Mouse (Mus musculus): ENCODE measurements at regions not wholly inside any gene's neighbourhood (a gene's known extent, or its start where the extent isn't known, plus 50 kb on each side); places are given as distances from the start of the nearest gene placed in this dataset.

DNA sequence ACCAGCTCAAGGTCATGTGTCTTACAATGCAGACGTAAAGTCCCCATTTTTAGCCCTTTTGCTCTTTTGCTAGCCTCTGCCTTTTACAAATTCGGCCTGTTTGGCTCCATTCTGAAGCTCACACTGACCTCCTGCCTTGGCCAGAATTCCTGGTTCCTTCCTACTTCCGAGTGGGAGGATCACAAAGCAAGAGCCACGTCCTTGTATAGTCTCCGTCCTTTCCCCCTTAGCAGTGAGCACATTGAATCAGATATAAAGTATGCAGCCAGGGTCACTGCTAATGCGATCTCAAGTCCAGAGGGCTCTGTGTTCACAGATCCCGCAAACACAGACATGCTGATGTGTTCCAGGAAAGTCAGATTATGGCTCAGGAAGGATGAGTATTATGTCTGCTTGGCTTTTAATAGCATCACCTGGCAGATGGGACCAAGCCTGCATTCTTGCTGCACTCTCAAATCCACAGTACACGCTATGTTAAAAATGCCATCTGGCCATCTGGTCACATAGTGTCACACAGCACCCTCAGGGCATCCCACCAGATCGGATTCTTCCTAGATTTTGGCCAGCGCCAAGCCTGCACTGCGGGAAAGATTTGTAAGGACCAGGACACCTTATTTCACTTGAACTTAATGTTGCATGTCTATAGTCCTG is 119.4 kb upstream of the Fmo9 start:
- Histone ChIP-seq H3K9me3 (ENCODE audit: control insufficient read depth, low read length) (no peaks in the 10 kb centered on the region), H3K27me3 (replicated peaks; ENCODE audit: control insufficient read depth, insufficient read depth, low read length) (no peaks in the 10 kb centered on the region), H3K4me2 (ENCODE audit: low read length) (no peak overlapping the region), H3K27ac (ENCODE audit: low read depth) (no peak overlapping the region), H3K9ac (ENCODE audit: low read length) (no peak overlapping the region), H3K36me3 (ENCODE audit: control insufficient read depth, insufficient read depth, low read length) (no peaks in the 10 kb centered on the region), H3K4me1 (replicated peaks; ENCODE audit: control insufficient read depth, insufficient read depth, low read length) (no peaks in the 10 kb centered on the region), H3K4me3 (ENCODE audit: low read depth, low read length) (no peak overlapping the region)
- 76% methylated on average over 11 of the region's 11 CpGs for WGBS
- ATAC-seq (replicated peaks; ENCODE audit: low FRiP score, low TSS enrichment, low read depth) (no peak), DNase-seq (ENCODE audit: low spot score) (no peak)

DNA sequence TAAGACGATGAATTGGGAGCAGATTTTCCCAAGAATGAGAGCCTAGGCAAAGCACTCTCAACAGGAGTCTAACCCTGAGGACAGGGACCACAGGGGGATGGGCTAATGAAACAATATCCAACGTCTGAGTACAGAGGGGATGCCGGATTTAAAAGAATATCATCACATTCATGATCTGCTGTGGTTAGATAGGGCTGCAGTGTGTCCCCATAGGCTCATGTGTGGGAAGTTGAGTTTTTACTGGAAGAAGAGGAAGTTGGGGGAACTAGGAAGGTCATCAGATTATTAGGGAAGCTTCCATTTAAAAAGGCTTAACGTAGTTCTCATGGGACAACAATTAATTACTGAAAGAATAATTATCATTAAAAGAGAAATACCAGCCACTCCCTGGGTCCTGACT is 120.3 kb upstream of the Fmo9 start:
- 66% methylated on average over 4 of the region's 4 CpGs for WGBS
- no peaks in the 10 kb centered on the region for H3K36me3 ChIP-seq (ENCODE audit: control insufficient read depth, insufficient read depth, low read length)
- no peak overlapping the region for H3K27ac ChIP-seq (ENCODE audit: low read depth)
- no peaks in the 10 kb centered on the region for H3K27me3 ChIP-seq (replicated peaks; ENCODE audit: control insufficient read depth, insufficient read depth, low read length)
- DNase-seq (ENCODE audit: low spot score) (no peak), ATAC-seq (replicated peaks; ENCODE audit: low FRiP score, low TSS enrichment, low read depth) (no peak)
- H3K9ac ChIP-seq (ENCODE audit: low read length) = no peak overlapping the region
- no peak overlapping the region for H3K4me2 ChIP-seq (ENCODE audit: low read length)
- H3K4me3 ChIP-seq (ENCODE audit: low read depth, low read length) = no peak overlapping the region
- H3K4me1 ChIP-seq (replicated peaks; ENCODE audit: control insufficient read depth, insufficient read depth, low read length) = no peaks in the 10 kb centered on the region
- no peaks in the 10 kb centered on the region for H3K9me3 ChIP-seq (ENCODE audit: control insufficient read depth, low read length)

DNA sequence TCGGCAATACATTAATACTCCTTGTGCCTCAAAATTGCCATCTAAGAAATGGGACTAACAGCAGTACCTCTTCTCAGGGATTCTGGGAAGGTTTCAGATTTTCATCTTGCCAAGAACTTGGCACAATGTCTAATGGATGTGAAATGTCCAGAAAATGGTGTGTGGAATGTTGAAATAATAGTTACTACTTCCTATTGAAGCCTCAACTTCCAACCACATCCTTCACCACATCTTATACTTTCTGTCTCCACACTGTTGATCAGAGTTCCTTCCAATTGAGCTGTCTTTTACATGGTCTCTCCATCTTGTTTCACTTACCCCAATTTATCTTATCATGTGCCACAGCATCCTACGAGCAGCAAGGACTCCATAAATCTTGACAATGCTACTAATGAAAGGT is 122.3 kb upstream of the Fmo9 start:
- Histone ChIP-seq H3K27me3 (replicated peaks; ENCODE audit: control insufficient read depth, insufficient read depth, low read length) (no peaks in the 10 kb centered on the region), H3K4me2 (ENCODE audit: low read length) (no peak overlapping the region), H3K4me1 (replicated peaks; ENCODE audit: control insufficient read depth, insufficient read depth, low read length) (no peaks in the 10 kb centered on the region), H3K9ac (ENCODE audit: low read length) (no peak overlapping the region), H3K9me3 (ENCODE audit: control insufficient read depth, low read length) (no peaks in the 10 kb centered on the region), H3K27ac (ENCODE audit: low read depth) (no peak overlapping the region), H3K36me3 (ENCODE audit: control insufficient read depth, insufficient read depth, low read length) (no peaks in the 10 kb centered on the region), H3K4me3 (ENCODE audit: low read depth, low read length) (no peak overlapping the region)
- DNase-seq (ENCODE audit: low spot score) (no peak), ATAC-seq (replicated peaks; ENCODE audit: low FRiP score, low TSS enrichment, low read depth) (no peak)
- 70% methylated on average over 2 of the region's 2 CpGs for WGBS

DNA sequence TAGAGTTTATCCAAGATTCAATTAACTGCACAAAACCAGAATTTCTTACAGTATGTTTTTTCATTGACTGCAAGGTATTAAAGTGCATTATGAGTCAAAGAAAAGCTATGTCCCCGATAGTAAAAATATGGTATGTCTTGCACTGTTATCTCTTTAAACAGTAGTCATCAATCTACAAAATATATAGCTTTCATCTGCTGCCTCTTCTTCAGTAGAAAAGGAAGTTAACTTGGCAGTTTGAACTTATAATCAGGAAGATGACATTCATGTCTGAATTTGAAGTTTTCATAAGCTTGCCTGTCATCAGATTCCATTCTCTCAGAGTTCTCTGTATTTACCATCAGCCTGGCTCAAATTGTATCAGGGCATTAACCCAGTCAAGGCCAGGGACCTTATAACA is 122.7 kb upstream of the Fmo9 start:
- WGBS = 84% methylated on average over 1 of the region's 1 CpGs

DNA sequence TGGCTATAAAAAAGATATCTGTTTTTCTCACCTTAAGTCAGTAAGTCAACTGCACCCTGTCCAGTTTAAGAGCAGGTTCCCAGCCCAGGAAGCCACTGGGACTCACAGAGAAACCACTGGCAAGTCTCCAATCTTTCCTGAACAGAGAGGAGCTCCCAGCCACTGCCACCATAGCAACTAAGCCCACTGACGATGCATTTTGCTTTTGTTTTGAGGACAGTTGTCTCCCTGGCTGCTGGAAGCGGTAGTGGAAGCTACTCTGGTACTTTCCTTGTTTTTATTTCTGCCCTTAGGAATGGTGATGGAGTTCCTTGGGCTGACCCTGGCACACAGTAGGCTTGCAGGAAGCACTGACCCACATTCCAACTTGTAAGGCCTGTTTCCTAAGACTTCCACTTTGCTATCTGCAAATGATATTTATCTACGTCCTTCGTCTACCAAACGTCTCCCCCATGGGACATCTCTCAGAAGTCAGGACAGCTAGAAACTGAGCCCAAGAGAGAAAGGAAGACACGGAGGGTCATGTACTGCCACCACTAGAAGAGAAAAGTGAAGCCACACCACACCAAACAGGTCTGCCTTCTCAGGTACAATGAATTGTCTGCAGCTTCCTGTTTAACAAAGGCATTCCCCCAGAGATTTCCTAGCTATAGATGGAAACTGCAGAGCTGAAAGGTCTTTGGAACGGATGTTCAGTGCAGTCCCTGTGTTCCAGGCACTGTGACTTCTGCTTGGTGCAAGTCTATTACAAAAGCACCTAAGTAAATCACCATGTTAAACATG is 125.7 kb upstream of the Fmo9 start:
- no peaks in the 10 kb centered on the region for H3K9me3 ChIP-seq (ENCODE audit: control insufficient read depth, low read length)
- H3K27ac ChIP-seq (ENCODE audit: low read depth) = no peak overlapping the region
- no peak for DNase-seq (ENCODE audit: low spot score)
- H3K4me1 ChIP-seq (replicated peaks; ENCODE audit: control insufficient read depth, insufficient read depth, low read length) = no peaks in the 10 kb centered on the region
- H3K4me2 ChIP-seq (ENCODE audit: low read length) = no peak overlapping the region
- no peak overlapping the region for H3K9ac ChIP-seq (ENCODE audit: low read length)
- no peak overlapping the region for H3K4me3 ChIP-seq (ENCODE audit: low read depth, low read length)
- H3K27me3 ChIP-seq (replicated peaks; ENCODE audit: control insufficient read depth, insufficient read depth, low read length) = no peaks in the 10 kb centered on the region
- no peaks in the 10 kb centered on the region for H3K36me3 ChIP-seq (ENCODE audit: control insufficient read depth, insufficient read depth, low read length)
- ATAC-seq (replicated peaks; ENCODE audit: low FRiP score, low TSS enrichment, low read depth) = no peak
- WGBS = 70% methylated on average over 7 of the region's 7 CpGs

More for the DNA sequence above, 122.7 kb upstream of the Fmo9 start:
- Histone ChIP-seq H3K36me3 (ENCODE audit: control insufficient read depth, insufficient read depth, low read length) (no peaks in the 10 kb centered on the region), H3K27ac (ENCODE audit: low read depth) (no peak overlapping the region), H3K4me1 (replicated peaks; ENCODE audit: control insufficient read depth, insufficient read depth, low read length) (no peaks in the 10 kb centered on the region), H3K9me3 (ENCODE audit: control insufficient read depth, low read length) (no peaks in the 10 kb centered on the region), H3K27me3 (replicated peaks; ENCODE audit: control insufficient read depth, insufficient read depth, low read length) (no peaks in the 10 kb centered on the region), H3K4me2 (ENCODE audit: low read length) (no peak overlapping the region), H3K9ac (ENCODE audit: low read length) (no peak overlapping the region), H3K4me3 (ENCODE audit: low read depth, low read length) (no peak overlapping the region)
- DNase-seq (ENCODE audit: low spot score) = no peak
- no peak for ATAC-seq (replicated peaks; ENCODE audit: low FRiP score, low TSS enrichment, low read depth)

DNA sequence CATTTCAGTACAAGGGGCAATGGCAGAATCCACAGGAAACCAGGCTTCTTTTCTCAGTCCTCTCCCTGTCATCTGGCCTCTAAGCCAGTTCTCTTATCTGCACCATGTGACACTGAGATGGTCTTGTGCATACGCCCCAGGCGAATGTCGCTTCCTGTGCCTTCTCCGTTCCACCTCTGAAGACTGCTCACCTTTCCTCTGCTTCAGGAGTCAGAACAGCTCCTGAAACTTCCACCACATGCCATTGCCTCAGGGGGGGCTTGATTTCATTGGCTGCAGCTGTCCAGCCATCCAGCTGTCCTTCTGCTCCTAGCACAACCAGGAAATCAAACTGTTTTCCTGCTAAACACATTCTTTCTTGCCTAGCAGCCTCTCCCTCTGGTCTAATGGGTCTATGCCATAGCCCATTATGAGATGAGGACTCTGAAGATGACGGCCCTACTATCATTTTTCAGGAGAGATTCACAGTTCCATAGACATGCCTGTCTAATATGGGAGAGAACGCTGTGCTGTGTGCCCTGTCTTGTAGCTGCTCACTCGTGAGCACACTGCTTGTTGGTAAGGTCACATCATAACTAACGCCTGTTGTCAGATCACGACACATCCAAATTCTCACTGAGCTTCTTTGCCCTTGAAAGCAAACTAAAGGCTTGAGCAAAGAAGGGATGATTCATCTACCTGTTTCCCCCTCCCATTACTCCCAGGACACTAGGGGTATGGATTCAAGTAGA is 129.9 kb upstream of the Fmo9 start:
- H3K9ac ChIP-seq (ENCODE audit: low read length) = no peak overlapping the region
- no peak overlapping the region for H3K4me3 ChIP-seq (ENCODE audit: low read depth, low read length)
- ATAC-seq (replicated peaks; ENCODE audit: low FRiP score, low TSS enrichment, low read depth) (no peak), DNase-seq (ENCODE audit: low spot score) (no peak)
- no peaks in the 10 kb centered on the region for H3K9me3 ChIP-seq (ENCODE audit: control insufficient read depth, low read length)
- no peaks in the 10 kb centered on the region for H3K27me3 ChIP-seq (replicated peaks; ENCODE audit: control insufficient read depth, insufficient read depth, low read length)
- H3K36me3 ChIP-seq (ENCODE audit: control insufficient read depth, insufficient read depth, low read length) = no peaks in the 10 kb centered on the region
- no peak overlapping the region for H3K27ac ChIP-seq (ENCODE audit: low read depth)
- H3K4me2 ChIP-seq (ENCODE audit: low read length) = no peak overlapping the region
- no peaks in the 10 kb centered on the region for H3K4me1 ChIP-seq (replicated peaks; ENCODE audit: control insufficient read depth, insufficient read depth, low read length)
- 75% methylated on average over 9 of the region's 9 CpGs for WGBS

DNA sequence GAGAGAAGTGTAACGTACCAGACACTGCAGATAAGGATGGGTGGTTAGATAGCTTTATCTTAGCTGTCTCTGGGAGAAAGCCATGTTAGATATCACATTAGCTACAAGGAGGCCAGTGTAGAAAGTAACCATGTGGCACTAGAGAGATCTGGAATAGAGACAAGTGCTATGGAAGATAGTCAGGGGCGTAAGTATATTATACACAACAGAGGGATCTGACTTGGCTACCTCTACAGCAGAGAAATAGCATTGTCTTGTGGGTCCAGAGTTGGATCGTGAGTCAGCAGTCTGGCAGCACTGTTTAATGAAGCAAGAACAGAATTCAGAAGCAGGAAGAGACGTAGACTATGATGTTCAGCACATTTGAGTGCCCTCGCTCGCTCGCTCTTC is 130.4 kb upstream of the Fmo9 start:
- H3K9me3 ChIP-seq (ENCODE audit: control insufficient read depth, low read length) = no peaks in the 10 kb centered on the region
- H3K27ac ChIP-seq (ENCODE audit: low read depth) = no peak overlapping the region
- no peaks in the 10 kb centered on the region for H3K27me3 ChIP-seq (replicated peaks; ENCODE audit: control insufficient read depth, insufficient read depth, low read length)
- no peak overlapping the region for H3K9ac ChIP-seq (ENCODE audit: low read length)
- 84% methylated on average over 7 of the region's 7 CpGs for WGBS
- no peaks in the 10 kb centered on the region for H3K36me3 ChIP-seq (ENCODE audit: control insufficient read depth, insufficient read depth, low read length)
- no peaks in the 10 kb centered on the region for H3K4me1 ChIP-seq (replicated peaks; ENCODE audit: control insufficient read depth, insufficient read depth, low read length)
- DNase-seq (ENCODE audit: low spot score) (no peak), ATAC-seq (replicated peaks; ENCODE audit: low FRiP score, low TSS enrichment, low read depth) (no peak)
- H3K4me3 ChIP-seq (ENCODE audit: low read depth, low read length) = no peak overlapping the region
- no peak overlapping the region for H3K4me2 ChIP-seq (ENCODE audit: low read length)

DNA sequence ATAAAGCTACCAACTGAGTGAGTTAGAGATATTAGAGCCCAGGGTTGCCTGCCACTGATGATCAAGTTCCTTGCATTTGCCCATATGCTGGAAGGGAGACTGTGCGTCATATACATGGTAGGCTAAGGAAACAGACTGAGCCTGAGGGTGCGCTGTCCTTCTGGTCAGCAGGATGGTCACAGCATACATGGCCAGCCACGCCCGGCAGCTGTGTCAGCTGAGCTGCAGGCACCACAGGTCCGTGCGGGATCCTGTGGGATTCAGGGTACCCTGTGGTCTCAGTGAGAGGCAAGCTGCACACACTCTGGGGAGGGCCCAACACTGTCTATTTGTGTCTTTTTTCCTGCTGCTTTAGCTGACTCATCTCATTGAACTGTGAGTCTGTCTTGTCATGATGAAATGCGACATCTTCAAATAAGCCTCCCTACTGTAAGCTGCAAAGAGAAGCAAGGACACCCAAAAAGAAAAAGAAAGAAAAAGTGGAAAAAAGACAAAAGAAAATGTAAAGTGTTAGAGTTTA is 131.3 kb upstream of the Fmo9 start:
- no peak for DNase-seq (ENCODE audit: low spot score)

More for the DNA sequence above, 131.3 kb upstream of the Fmo9 start:
- H3K9ac ChIP-seq (ENCODE audit: low read length) = no peak overlapping the region
- no peaks in the 10 kb centered on the region for H3K36me3 ChIP-seq (ENCODE audit: control insufficient read depth, insufficient read depth, low read length)
- no peaks in the 10 kb centered on the region for H3K4me1 ChIP-seq (replicated peaks; ENCODE audit: control insufficient read depth, insufficient read depth, low read length)
- ATAC-seq (replicated peaks; ENCODE audit: low FRiP score, low TSS enrichment, low read depth) = no peak
- no peaks in the 10 kb centered on the region for H3K9me3 ChIP-seq (ENCODE audit: control insufficient read depth, low read length)
- WGBS = 88% methylated on average over 7 of the region's 7 CpGs
- no peaks in the 10 kb centered on the region for H3K27me3 ChIP-seq (replicated peaks; ENCODE audit: control insufficient read depth, insufficient read depth, low read length)
- no peak overlapping the region for H3K27ac ChIP-seq (ENCODE audit: low read depth)
- no peak overlapping the region for H3K4me3 ChIP-seq (ENCODE audit: low read depth, low read length)
- H3K4me2 ChIP-seq (ENCODE audit: low read length) = no peak overlapping the region

All from intestine, embryonic 14.5 days (tissue).